Mouse (Mus musculus): ENCODE measurements at regions not wholly inside any gene's neighbourhood (a gene's known extent, or its start where the extent isn't known, plus 50 kb on each side); places are given as distances from the start of the nearest gene placed in this dataset.

DNA sequence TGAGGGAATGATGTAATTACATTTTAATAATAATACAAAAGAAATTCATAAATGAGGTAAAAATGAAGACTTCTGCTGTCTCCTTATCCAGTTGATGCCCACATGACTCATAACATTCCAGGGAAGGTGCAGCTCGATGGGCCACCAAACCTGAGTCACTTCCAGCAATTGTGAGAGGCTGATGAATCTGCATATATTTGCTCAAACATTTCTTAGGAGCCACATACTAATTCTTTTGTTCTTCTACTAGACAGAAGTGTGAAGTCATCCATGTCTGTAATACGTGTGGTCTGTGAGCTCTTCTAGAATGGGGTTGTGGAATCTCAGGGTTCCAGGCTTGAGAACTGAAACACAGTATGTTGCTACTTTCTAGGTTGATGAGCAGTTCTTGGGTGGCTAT is 180.1 kb upstream of the Egfl6 start:
- Histone ChIP-seq H3K27ac (ENCODE audit: control insufficient read depth, insufficient read depth, low read length) (no peak overlapping the region), H3K36me3 (ENCODE audit: control insufficient read depth, insufficient read depth, low read length) (no peaks in the 10 kb centered on the region), H3K4me3 (ENCODE audit: control insufficient read depth, insufficient read depth, low read length) (no peak overlapping the region), H3K4me1 (replicated peaks; ENCODE audit: control insufficient read depth, insufficient read depth, low read length) (no peaks in the 10 kb centered on the region), H3K27me3 (ENCODE audit: control insufficient read depth, insufficient read depth, low read length) (no peaks in the 10 kb centered on the region)
- TF ChIP-seq POLR2A (IDR thresholded peaks at IDR 0.05; ENCODE audit: control insufficient read depth, extremely low read depth, insufficient read depth, low read length, poor library complexity) = no peak
- no peak for TF ChIP-seq CTCF (IDR thresholded peaks at IDR 0.05; ENCODE audit: borderline replicate concordance, control insufficient read depth, extremely low read depth, insufficient read depth, low read length, poor library complexity)
- no peak for DNase-seq
- WGBS = 97% methylated on average over 2 of the region's 2 CpGs

DNA sequence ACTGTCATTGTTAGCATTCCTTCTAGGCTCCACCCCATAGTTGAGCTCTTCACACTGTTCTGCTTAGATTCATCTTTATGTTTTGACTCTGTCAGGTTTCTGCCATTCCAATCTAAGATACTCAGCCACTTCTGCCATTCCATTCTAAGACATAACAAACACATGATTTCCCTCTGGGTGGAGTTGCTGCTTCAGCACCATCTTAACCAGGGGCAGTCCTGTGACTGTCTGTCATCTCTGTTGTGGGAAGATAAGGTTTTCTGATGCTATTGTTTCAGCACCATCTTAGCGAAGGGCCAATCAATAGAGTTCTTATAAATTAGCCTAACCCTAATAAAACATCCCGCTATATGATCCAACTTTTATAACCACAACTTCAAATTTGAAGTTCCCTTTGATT is 176.6 kb upstream of the Egfl6 start:
- no peaks in the 10 kb centered on the region for H3K27me3 ChIP-seq (ENCODE audit: control insufficient read depth, insufficient read depth, low read length)
- no peak overlapping the region for H3K4me3 ChIP-seq (ENCODE audit: control insufficient read depth, insufficient read depth, low read length)
- no peaks in the 10 kb centered on the region for H3K36me3 ChIP-seq (ENCODE audit: control insufficient read depth, insufficient read depth, low read length)
- H3K27ac ChIP-seq (ENCODE audit: control insufficient read depth, insufficient read depth, low read length) = no peak overlapping the region
- H3K4me1 ChIP-seq (replicated peaks; ENCODE audit: control insufficient read depth, insufficient read depth, low read length) = no peaks in the 10 kb centered on the region
- DNase-seq = no peak
- 94% methylated on average over 2 of the region's 2 CpGs for WGBS
- TF ChIP-seq POLR2A (IDR thresholded peaks at IDR 0.05; ENCODE audit: control insufficient read depth, extremely low read depth, insufficient read depth, low read length, poor library complexity) = no peak
- no peak for TF ChIP-seq CTCF (IDR thresholded peaks at IDR 0.05; ENCODE audit: borderline replicate concordance, control insufficient read depth, extremely low read depth, insufficient read depth, low read length, poor library complexity)

DNA sequence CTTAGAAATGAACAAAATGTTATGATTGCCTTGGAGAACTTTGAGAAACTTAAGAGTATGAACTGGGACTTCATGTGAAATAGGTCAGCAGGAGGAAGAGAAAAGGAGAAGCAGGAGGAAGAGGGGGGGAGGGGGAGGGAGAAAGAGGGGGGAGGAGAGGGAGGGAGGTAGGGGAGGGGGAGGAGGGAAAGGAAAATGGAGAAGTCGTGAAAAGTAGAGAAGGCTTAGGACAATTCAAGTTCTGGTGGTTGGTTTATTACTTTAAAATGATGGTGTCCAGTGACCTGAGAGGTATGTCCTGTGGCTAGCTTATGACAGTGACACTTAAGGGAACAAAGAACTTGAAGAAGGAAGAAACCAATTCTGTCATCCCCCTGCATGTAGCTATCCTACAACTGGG is 171.6 kb upstream of the Egfl6 start:
- Histone ChIP-seq H3K27ac (ENCODE audit: control insufficient read depth, insufficient read depth, low read length) (no peak overlapping the region), H3K36me3 (ENCODE audit: control insufficient read depth, insufficient read depth, low read length) (no peaks in the 10 kb centered on the region), H3K27me3 (ENCODE audit: control insufficient read depth, insufficient read depth, low read length) (no peaks in the 10 kb centered on the region), H3K4me1 (replicated peaks; ENCODE audit: control insufficient read depth, insufficient read depth, low read length) (no peaks in the 10 kb centered on the region), H3K4me3 (ENCODE audit: control insufficient read depth, insufficient read depth, low read length) (no peak overlapping the region)
- no peak for TF ChIP-seq POLR2A (IDR thresholded peaks at IDR 0.05; ENCODE audit: control insufficient read depth, extremely low read depth, insufficient read depth, low read length, poor library complexity)
- no peak for TF ChIP-seq CTCF (IDR thresholded peaks at IDR 0.05; ENCODE audit: borderline replicate concordance, control insufficient read depth, extremely low read depth, insufficient read depth, low read length, poor library complexity)
- WGBS = 11% methylated on average over 1 of the region's 1 CpGs
- no peak for DNase-seq

GRCm38 (mm10) chrX:166754967-166755654 is 169.6 kb upstream of the Egfl6 start:
- no peak for DNase-seq
- WGBS = 94% methylated on average over 3 of the region's 3 CpGs

DNA sequence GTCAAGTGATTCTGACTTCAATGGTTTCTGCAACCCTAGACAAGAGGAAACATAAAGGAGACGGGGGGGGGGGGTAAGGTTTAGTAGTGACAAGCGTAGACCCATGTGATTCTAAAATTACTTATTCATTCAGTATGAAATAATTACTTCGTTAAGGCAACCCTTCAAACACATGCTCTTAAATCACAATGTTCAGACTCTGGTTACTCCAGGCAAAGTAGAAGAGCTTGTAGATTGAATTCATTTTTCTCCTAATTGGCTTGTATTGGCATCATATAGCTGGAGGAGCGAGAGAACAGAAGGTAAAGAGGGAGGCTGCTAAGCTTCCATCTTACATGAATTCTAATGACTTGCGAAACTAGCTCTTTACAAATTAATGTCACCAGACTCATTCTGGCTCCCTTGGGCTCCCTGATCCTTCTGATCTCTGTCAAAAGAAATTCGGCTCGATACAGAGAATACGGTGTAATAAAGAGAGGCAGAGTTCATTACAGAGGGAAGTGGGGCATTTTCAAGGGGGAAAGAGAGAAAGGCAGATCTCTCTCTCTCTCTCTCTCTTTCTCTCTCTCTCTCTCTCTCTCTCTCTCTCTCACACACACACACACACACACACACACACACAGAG is 163.6 kb upstream of the Egfl6 start:
- no peaks in the 10 kb centered on the region for H3K27me3 ChIP-seq (ENCODE audit: control insufficient read depth, insufficient read depth, low read length)
- WGBS = 92% methylated on average over 8 of the region's 8 CpGs
- H3K36me3 ChIP-seq (ENCODE audit: control insufficient read depth, insufficient read depth, low read length) = no peaks in the 10 kb centered on the region
- TF ChIP-seq CTCF (IDR thresholded peaks at IDR 0.05; ENCODE audit: borderline replicate concordance, control insufficient read depth, extremely low read depth, insufficient read depth, low read length, poor library complexity) = no peak
- no peak for TF ChIP-seq POLR2A (IDR thresholded peaks at IDR 0.05; ENCODE audit: control insufficient read depth, extremely low read depth, insufficient read depth, low read length, poor library complexity)
- DNase-seq = no peak
- H3K4me3 ChIP-seq (ENCODE audit: control insufficient read depth, insufficient read depth, low read length) = no peak overlapping the region
- no peaks in the 10 kb centered on the region for H3K4me1 ChIP-seq (replicated peaks; ENCODE audit: control insufficient read depth, insufficient read depth, low read length)
- no peak overlapping the region for H3K27ac ChIP-seq (ENCODE audit: control insufficient read depth, insufficient read depth, low read length)

More at GRCm38 (mm10) chrX:166754967-166755654, 169.6 kb upstream of the Egfl6 start:
- H3K27me3 ChIP-seq (ENCODE audit: control insufficient read depth, insufficient read depth, low read length) = no peaks in the 10 kb centered on the region
- H3K36me3 ChIP-seq (ENCODE audit: control insufficient read depth, insufficient read depth, low read length) = no peaks in the 10 kb centered on the region
- no peaks in the 10 kb centered on the region for H3K4me1 ChIP-seq (replicated peaks; ENCODE audit: control insufficient read depth, insufficient read depth, low read length)
- no peak overlapping the region for H3K4me3 ChIP-seq (ENCODE audit: control insufficient read depth, insufficient read depth, low read length)
- TF ChIP-seq POLR2A (IDR thresholded peaks at IDR 0.05; ENCODE audit: control insufficient read depth, extremely low read depth, insufficient read depth, low read length, poor library complexity) (no peak), CTCF (IDR thresholded peaks at IDR 0.05; ENCODE audit: borderline replicate concordance, control insufficient read depth, extremely low read depth, insufficient read depth, low read length, poor library complexity) (no peak)
- no peak overlapping the region for H3K27ac ChIP-seq (ENCODE audit: control insufficient read depth, insufficient read depth, low read length)

- TF ChIP-seq POLR2A (IDR thresholded peaks at IDR 0.05; ENCODE audit: control insufficient read depth, extremely low read depth, insufficient read depth, low read length, poor library complexity) (no peak), CTCF (IDR thresholded peaks at IDR 0.05; ENCODE audit: borderline replicate concordance, control insufficient read depth, extremely low read depth, insufficient read depth, low read length, poor library complexity) (no peak)
- Histone ChIP-seq H3K36me3 (ENCODE audit: control insufficient read depth, insufficient read depth, low read length) (no peaks in the 10 kb centered on the region), H3K4me1 (replicated peaks; ENCODE audit: control insufficient read depth, insufficient read depth, low read length) (no peaks in the 10 kb centered on the region), H3K27ac (ENCODE audit: control insufficient read depth, insufficient read depth, low read length) (no peak overlapping the region), H3K27me3 (ENCODE audit: control insufficient read depth, insufficient read depth, low read length) (no peaks in the 10 kb centered on the region), H3K4me3 (ENCODE audit: control insufficient read depth, insufficient read depth, low read length) (no peak overlapping the region)
- WGBS = 90% methylated on average over 2 of the region's 2 CpGs
- no peak for DNase-seq
Observed at GRCm38 (mm10) chrX:166731354-166731753, 145.8 kb upstream of the Egfl6 start.

Measured in thymus, adult 2 months (tissue).